Mouse (Mus musculus) liver, embryonic 11.5 days (tissue): Measurements from ENCODE around the gene Vcl. TPM values are rescaled to one million over a fixed set of nuclear protein-coding genes. Genes with fewer than 3 reads are reported as not detected.
A peak's percentile ranks its signal among the peaks of the same experiment; 100 is the strongest.

Source experiments
- ATAC-seq: fragments of 200-750 bp; cut with Nextera tagmentation; replicated peaks from 2 replicates; pipeline ENCODE4 v1.8.0; 2017; ENCODE audit warnings: moderate number of reproducible peaks, mild to moderate bottlenecking, moderate TSS enrichment, moderate library complexity; ENCODE audit not compliant: low FRiP score
- DNase-seq: peaks from one replicate; pipeline ENCODE4 v3.0.0-alpha.2; 2017; ENCODE audit warnings: low spot score
- H3K27ac ChIP-seq: fragments of 300-500 bp; sonication (generic); 2 replicates; pipeline ENCODE4 v1.5.1; 2014; ENCODE audit warnings: mild to moderate bottlenecking, low read depth, low read length, control low read depth
- H3K27me3 ChIP-seq: fragments of 300-500 bp; sonication (generic); replicated peaks from 2 replicates; pipeline ENCODE4 v1.6.1; 2014; ENCODE audit warnings: low read length, mixed read lengths; ENCODE audit not compliant: control insufficient read depth, insufficient read depth
- H3K36me3 ChIP-seq: fragments of 300-500 bp; sonication (generic); 2 replicates; pipeline ENCODE4 v1.6.1; 2014; ENCODE audit warnings: mild to moderate bottlenecking, low read length, moderate library complexity, mixed read lengths; ENCODE audit not compliant: control insufficient read depth, insufficient read depth
- H3K4me1 ChIP-seq: fragments of 300-500 bp; sonication (generic); replicated peaks from 2 replicates; pipeline ENCODE4 v1.6.1; 2014; ENCODE audit warnings: low read length, mixed read lengths; ENCODE audit not compliant: control insufficient read depth, insufficient read depth
- H3K4me2 ChIP-seq: fragments of 300-500 bp; sonication (generic); 2 replicates; pipeline ENCODE4 v1.6.1; 2014; ENCODE audit warnings: mild to moderate bottlenecking, control low read depth, moderate library complexity
- H3K4me3 ChIP-seq: fragments of 300-500 bp; sonication (generic); 2 replicates; pipeline ENCODE4 v1.5.1; 2014; ENCODE audit warnings: low read depth, low read length, control low read depth
- H3K9ac ChIP-seq: fragments of 300-500 bp; sonication (generic); 2 replicates; pipeline ENCODE4 v1.6.1; 2014; ENCODE audit warnings: low read depth, low read length, control low read depth
- H3K9me3 ChIP-seq: fragments of 300-500 bp; sonication (generic); 2 replicates; pipeline ENCODE4 v1.6.1; 2016; ENCODE audit warnings: low read length, inconsistent platforms, mixed read lengths; ENCODE audit not compliant: control insufficient read depth
- WGBS: fragments of 180-500 bp; shearing (Covaris S2); extraction: QIAGEN DNeasy Blood & Tissue Kit; methylation state at CpG from one replicate; pipeline ENCODE4 v1.1.7; 2014; 5-methylcytosine and 5-hydroxymethylcytosine counted together
- polyA plus RNA-seq: library from polyadenylated mRNA; unstranded; fragments of >200 nt; fragmentation: Nextera tagmentation; extraction: Ambion mirVana; gene quantifications from 2 replicates; pipeline ENCODE4 v1.2.1, GENCODE M21; 2014

The Vcl gene
- polyA plus RNA-seq, 1 experiment from 2014 or later: 59.0 TPM

GRCm38 (mm10) chr14:20903137-20903536, 26.1 kb upstream of the Vcl start:
- no peaks in the 10 kb centered on the region for H3K36me3 ChIP-seq
- H3K4me3 ChIP-seq: no peak overlapping the region
- no peak overlapping the region for H3K4me2 ChIP-seq
- H3K4me1 ChIP-seq: no peaks in the 10 kb centered on the region
- no peak overlapping the region for H3K9ac ChIP-seq
- H3K27ac ChIP-seq: no peak overlapping the region
- 84% methylated on average over 6 of the region's 6 CpGs for WGBS
- DNase-seq (no peak), ATAC-seq (no peak)
- no peaks in the 10 kb centered on the region for H3K27me3 ChIP-seq
- no peaks in the 10 kb centered on the region for H3K9me3 ChIP-seq

- peaks cover 13% of the 10 kb centered on the region; the same call in 1 of the 2 replicates for H3K4me1 ChIP-seq
- H3K4me2 ChIP-seq: peak overlapping the region; percentile 34; the same call in 1 of the 2 replicates
- 48% methylated on average over 2 of the region's 2 CpGs for WGBS
- peak overlapping the region; percentile 32 for H3K9ac ChIP-seq
- H3K27ac ChIP-seq: peak overlapping the region; percentile 35; the same call in 1 of the 2 replicates
- no peaks in the 10 kb centered on the region for H3K27me3 ChIP-seq
- peak; percentile 94 for ATAC-seq
- no peaks in the 10 kb centered on the region for H3K36me3 ChIP-seq
- H3K4me3 ChIP-seq: no peak overlapping the region
- H3K9me3 ChIP-seq: no peaks in the 10 kb centered on the region
- no peak for DNase-seq
Measured at GRCm38 (mm10) chr14:20911811-20912210, 17.4 kb upstream of the Vcl start.

- no peak for DNase-seq
- H3K27me3 ChIP-seq: no peaks in the 10 kb centered on the region
Measured at GRCm38 (mm10) chr14:20914415-20914814, 14.8 kb upstream of the Vcl start.

GRCm38 (mm10) chr14:20916625-20917612, 12.3 kb upstream of the Vcl start:
- Histone ChIP-seq H3K9ac (no peak overlapping the region), H3K27ac (no peak overlapping the region), H3K9me3 (no peaks in the 10 kb centered on the region), H3K4me3 (no peak overlapping the region), H3K4me2 (peak overlapping the region; percentile 24; the same call in 1 of the 2 replicates), H3K27me3 (no peaks in the 10 kb centered on the region), H3K4me1 (peaks cover 6% of the 10 kb centered on the region; the same call in 1 of the 2 replicates), H3K36me3 (no peaks in the 10 kb centered on the region)
- DNase-seq (no peak), ATAC-seq (peak; percentile 67; the same call in 1 of the 2 replicates)
- WGBS: 69% methylated on average over 7 of the region's 7 CpGs

More at GRCm38 (mm10) chr14:20914415-20914814, 14.8 kb upstream of the Vcl start:
- H3K9ac ChIP-seq: no peak overlapping the region
- no peak for ATAC-seq
- 65% methylated on average over 2 of the region's 2 CpGs for WGBS
- H3K4me1 ChIP-seq: peaks cover 13% of the 10 kb centered on the region; the same call in 1 of the 2 replicates
- no peaks in the 10 kb centered on the region for H3K9me3 ChIP-seq
- H3K27ac ChIP-seq: no peak overlapping the region
- no peak overlapping the region for H3K4me3 ChIP-seq
- no peak overlapping the region for H3K4me2 ChIP-seq
- no peaks in the 10 kb centered on the region for H3K36me3 ChIP-seq

- ATAC-seq: no peak
- Histone ChIP-seq H3K27me3 (no peaks in the 10 kb centered on the region), H3K27ac (no peak overlapping the region)
Measured at GRCm38 (mm10) chr14:20924071-20924789, 5.0 kb upstream of the Vcl start.

GRCm38 (mm10) chr14:20927470-20928307, 1.5 kb upstream of the Vcl start:
- Histone ChIP-seq H3K36me3 (no peaks in the 10 kb centered on the region), H3K27me3 (no peaks in the 10 kb centered on the region), H3K9ac (0 out of 2 replicates have a peak overlapping the region, but pooled peaks have one; percentile 18), H3K4me1 (peaks cover 34% of the 10 kb centered on the region), H3K4me3 (no peak overlapping the region), H3K9me3 (no peaks in the 10 kb centered on the region; the same call in 1 of the 2 replicates), H3K27ac (peak overlapping the region; percentile 90), H3K4me2 (peak overlapping the region; percentile 98)
- DNase-seq (no peak), ATAC-seq (no peak)
- WGBS: 44% methylated on average over 4 of the region's 4 CpGs

More at GRCm38 (mm10) chr14:20924071-20924789, 5.0 kb upstream of the Vcl start:
- no peaks in the 10 kb centered on the region; the same call in 1 of the 2 replicates for H3K9me3 ChIP-seq
- whole genome bisulfite sequencing: 53% methylated on average over 5 of the region's 5 CpGs
- peaks cover 18% of the 10 kb centered on the region for H3K4me1 ChIP-seq
- no peak overlapping the region for H3K9ac ChIP-seq
- no peak overlapping the region for H3K4me3 ChIP-seq
- H3K36me3 ChIP-seq: no peaks in the 10 kb centered on the region
- H3K4me2 ChIP-seq: no peak overlapping the region
- DNase-seq: no peak

GRCm38 (mm10) chr14:20928308-20928685, 901 bp upstream of the Vcl start:
- ATAC-seq (no peak), DNase-seq (no peak)

More at GRCm38 (mm10) chr14:20928308-20928685, 901 bp upstream of the Vcl start:
- 17% methylated on average over 4 of the region's 4 CpGs for WGBS
- Histone ChIP-seq H3K4me1 (peaks cover 34% of the 10 kb centered on the region), H3K27me3 (no peaks in the 10 kb centered on the region), H3K9me3 (no peaks in the 10 kb centered on the region; the same call in 1 of the 2 replicates), H3K36me3 (no peaks in the 10 kb centered on the region), H3K4me2 (peak overlapping the region; percentile 98), H3K4me3 (peak overlapping the region; percentile 94), H3K9ac (peak overlapping the region; percentile 86), H3K27ac (peak overlapping the region; percentile 90)
